Mouse (Mus musculus): ENCODE measurements around the gene Lmod2. TPM values are rescaled to one million over a fixed set of nuclear protein-coding genes. Genes with fewer than 3 reads are reported as not detected.

The Lmod2 gene
- polyA plus RNA-seq, 1 experiment from 2014 or later = 45.3 TPM

GRCm38 (mm10) chr6:24641286-24641685 is 43.7 kb downstream of the Lmod2 start:
- Histone ChIP-seq H3K36me3 (peaks cover 6% of the 10 kb centered on the region), H3K4me3 (no peak overlapping the region), H3K9ac (no peak overlapping the region), H3K9me3 (replicated peaks) (no peaks in the 10 kb centered on the region), H3K4me2 (no peak overlapping the region), H3K4me1 (replicated peaks) (peaks cover 3% of the 10 kb centered on the region; the same call in 1 of the 2 replicates), H3K27me3 (replicated peaks) (no peaks in the 10 kb centered on the region), H3K27ac (ENCODE audit: poor library complexity, severe bottlenecking) (no peak overlapping the region)
- WGBS = 87% methylated on average over 4 of the region's 4 CpGs
- ATAC-seq (ENCODE audit: insufficient number of reproducible peaks, low FRiP score) = no peak

- peaks cover 6% of the 10 kb centered on the region for H3K36me3 ChIP-seq
- ATAC-seq (ENCODE audit: insufficient number of reproducible peaks, low FRiP score) = no peak
- peaks cover 3% of the 10 kb centered on the region; the same call in 1 of the 2 replicates for H3K4me1 ChIP-seq (replicated peaks)
- no peaks in the 10 kb centered on the region for H3K9me3 ChIP-seq (replicated peaks)
- H3K27ac ChIP-seq (ENCODE audit: poor library complexity, severe bottlenecking) = no peak overlapping the region
- no peak overlapping the region for H3K4me2 ChIP-seq
- H3K9ac ChIP-seq = no peak overlapping the region
- no peaks in the 10 kb centered on the region for H3K27me3 ChIP-seq (replicated peaks)
- no peak overlapping the region for H3K4me3 ChIP-seq
- 86% methylated on average over 2 of the region's 2 CpGs for WGBS
These were observed 44.6 kb downstream of the Lmod2 start for GRCm38 (mm10) chr6:24642161-24642560.

GRCm38 (mm10) chr6:24642960-24643359 is 45.4 kb downstream of the Lmod2 start:
- no peak for ATAC-seq (ENCODE audit: insufficient number of reproducible peaks, low FRiP score)
- H3K4me3 ChIP-seq = no peak overlapping the region
- no peaks in the 10 kb centered on the region for H3K9me3 ChIP-seq (replicated peaks)
- 93% methylated on average over 3 of the region's 3 CpGs for WGBS
- H3K27ac ChIP-seq (ENCODE audit: poor library complexity, severe bottlenecking) = no peak overlapping the region
- no peak overlapping the region for H3K9ac ChIP-seq
- H3K36me3 ChIP-seq = peaks cover 6% of the 10 kb centered on the region; the same call in 1 of the 2 replicates
- H3K4me1 ChIP-seq (replicated peaks) = 0 out of 2 replicates have a peak, but pooled peaks cover 3% of the 10 kb centered on the region
- no peak overlapping the region for H3K4me2 ChIP-seq
- H3K27me3 ChIP-seq (replicated peaks) = no peaks in the 10 kb centered on the region

- 90% methylated on average over 6 of the region's 6 CpGs for WGBS
- Histone ChIP-seq H3K9ac (no peak overlapping the region), H3K27me3 (replicated peaks) (no peaks in the 10 kb centered on the region), H3K27ac (ENCODE audit: poor library complexity, severe bottlenecking) (no peak overlapping the region), H3K36me3 (peaks cover 6% of the 10 kb centered on the region; the same call in 1 of the 2 replicates), H3K9me3 (replicated peaks) (no peaks in the 10 kb centered on the region), H3K4me2 (no peak overlapping the region), H3K4me3 (no peak overlapping the region), H3K4me1 (replicated peaks) (0 out of 2 replicates have a peak, but pooled peaks cover 3% of the 10 kb centered on the region)
- no peak for ATAC-seq (ENCODE audit: insufficient number of reproducible peaks, low FRiP score)
These were observed 47.9 kb downstream of the Lmod2 start for GRCm38 (mm10) chr6:24645346-24646053.

- H3K4me1 ChIP-seq (replicated peaks) = peaks cover 2% of the 10 kb centered on the region; the same call in 1 of the 2 replicates
- no peak overlapping the region for H3K27ac ChIP-seq (ENCODE audit: poor library complexity, severe bottlenecking)
- peaks cover 6% of the 10 kb centered on the region; the same call in 1 of the 2 replicates for H3K36me3 ChIP-seq
- H3K27me3 ChIP-seq (replicated peaks) = no peaks in the 10 kb centered on the region
- WGBS = 82% methylated on average over 4 of the region's 4 CpGs
- ATAC-seq (ENCODE audit: insufficient number of reproducible peaks, low FRiP score) = no peak
- H3K4me3 ChIP-seq = no peak overlapping the region
- H3K4me2 ChIP-seq = no peak overlapping the region
- H3K9me3 ChIP-seq (replicated peaks) = no peaks in the 10 kb centered on the region
- no peak overlapping the region for H3K9ac ChIP-seq
These were observed 49.6 kb downstream of the Lmod2 start for GRCm38 (mm10) chr6:24647103-24647691.

- ATAC-seq (ENCODE audit: insufficient number of reproducible peaks, low FRiP score) = no peak
- Histone ChIP-seq H3K9me3 (replicated peaks) (no peaks in the 10 kb centered on the region), H3K4me1 (replicated peaks) (peaks cover 2% of the 10 kb centered on the region; the same call in 1 of the 2 replicates), H3K4me3 (no peak overlapping the region), H3K27ac (ENCODE audit: poor library complexity, severe bottlenecking) (no peak overlapping the region), H3K4me2 (no peak overlapping the region), H3K27me3 (replicated peaks) (no peaks in the 10 kb centered on the region), H3K9ac (no peak overlapping the region), H3K36me3 (peaks cover 6% of the 10 kb centered on the region; the same call in 1 of the 2 replicates)
- WGBS = 79% methylated on average over 4 of the region's 4 CpGs
These were observed 50.8 kb downstream of the Lmod2 start for GRCm38 (mm10) chr6:24648403-24648802.

DNA sequence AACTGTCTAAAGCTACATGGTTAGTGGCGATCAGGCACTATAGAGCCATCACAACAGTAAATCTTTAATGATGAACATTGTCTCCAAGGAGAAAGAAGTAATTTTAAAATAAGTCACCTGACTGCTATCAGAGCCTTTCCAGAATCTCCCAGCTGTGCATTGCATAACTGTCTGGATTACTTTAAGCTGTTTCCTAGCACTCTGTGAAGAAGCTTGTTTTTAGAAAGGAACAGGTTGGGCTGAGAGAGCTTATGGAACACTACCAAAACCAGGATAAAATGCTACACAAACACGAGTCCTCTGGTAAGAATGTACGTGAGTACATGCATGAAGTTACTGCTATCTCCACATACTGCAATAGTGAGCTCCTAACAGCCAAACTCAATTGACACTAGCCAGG is 53.2 kb downstream of the Lmod2 start:
- Histone ChIP-seq H3K27me3 (replicated peaks) (no peaks in the 10 kb centered on the region), H3K4me1 (replicated peaks) (peaks cover 3% of the 10 kb centered on the region), H3K36me3 (no peaks in the 10 kb centered on the region), H3K4me3 (no peak overlapping the region), H3K27ac (ENCODE audit: poor library complexity, severe bottlenecking) (no peak overlapping the region), H3K4me2 (no peak overlapping the region), H3K9me3 (replicated peaks) (no peaks in the 10 kb centered on the region), H3K9ac (no peak overlapping the region)
- no peak for ATAC-seq (ENCODE audit: insufficient number of reproducible peaks, low FRiP score)
- WGBS = 70% methylated on average over 3 of the region's 3 CpGs

- Histone ChIP-seq H3K36me3 (no peaks in the 10 kb centered on the region), H3K9ac (no peak overlapping the region), H3K4me2 (no peak overlapping the region), H3K4me3 (no peak overlapping the region), H3K9me3 (replicated peaks) (no peaks in the 10 kb centered on the region), H3K27ac (ENCODE audit: poor library complexity, severe bottlenecking) (no peak overlapping the region), H3K27me3 (replicated peaks) (no peaks in the 10 kb centered on the region), H3K4me1 (replicated peaks) (peaks cover 8% of the 10 kb centered on the region)
- 84% methylated on average over 7 of the region's 7 CpGs for WGBS
- no peak for ATAC-seq (ENCODE audit: insufficient number of reproducible peaks, low FRiP score)
These were observed 54.0 kb downstream of the Lmod2 start for GRCm38 (mm10) chr6:24651538-24651937.

Other genes with a start within 250 kb of the Lmod2 start
- gene Iqub, start 82.7 kb upstream of the Lmod2 start, polyA plus RNA-seq (2016; fragmentation: Nextera tagmentation; extraction: Ambion mirVana) = 0.36 and 0.40 TPM in 2 replicates
- gene Ndufa5, start 69.7 kb upstream of the Lmod2 start, polyA plus RNA-seq (2016; fragmentation: Nextera tagmentation; extraction: Ambion mirVana) = 715 and 719 TPM in 2 replicates
- 0.24 TPM in 1 of 2 replicates, not detected in the other for gene Asb15, start 69.6 kb upstream of the Lmod2 start, polyA plus RNA-seq (2016; fragmentation: Nextera tagmentation; extraction: Ambion mirVana)
- 66.1 and 66.7 TPM in 2 replicates for gene Wasl, start 67.2 kb downstream of the Lmod2 start, polyA plus RNA-seq (2016; fragmentation: Nextera tagmentation; extraction: Ambion mirVana)
- not detected in 2 replicates for gene Hyal6, start 135.5 kb downstream of the Lmod2 start, polyA plus RNA-seq (2016; fragmentation: Nextera tagmentation; extraction: Ambion mirVana)
- not detected in 2 replicates for gene Hyal4, start 150.6 kb downstream of the Lmod2 start, polyA plus RNA-seq (2016; fragmentation: Nextera tagmentation; extraction: Ambion mirVana)
- not detected in 2 replicates for gene Spam1, start 193.4 kb downstream of the Lmod2 start, polyA plus RNA-seq (2016; fragmentation: Nextera tagmentation; extraction: Ambion mirVana)